Mouse (Mus musculus) liver, adult 2 months (tissue): ENCODE measurements around the gene Sap25.

Experiments used
- CTCF ChIP-seq: fragments of 200-500 bp; IDR thresholded peaks from 2 replicates; pipeline ENCODE4 v1.5.1; 2011; ENCODE audit warnings: low read depth, low read length, control low read depth
- POLR2A ChIP-seq: fragments of 200-500 bp; IDR thresholded peaks from 2 replicates; pipeline ENCODE4 v1.6.1; 2011; ENCODE audit warnings: low read length, control low read depth; ENCODE audit not compliant: insufficient read depth; ENCODE audit errors: extremely low read depth

- TF ChIP-seq CTCF (no peak), POLR2A (no peak)
Measured at GRCm38 (mm10) chr5:137647827-137648601, 6.9 kb downstream of the Sap25 start.
